Mouse (Mus musculus) c-Kit-positive CD71-positive TER-119-negative erythroid progenitor cells, embryonic 14.5 days (primary cell): ENCODE data around the gene Tnik.

Experiments used
- DNase-seq: peaks from one replicate; pipeline ENCODE4 v3.0.0-alpha.2; 2013; ENCODE audit warnings: low read depth

Tnik gene

GRCm38 (mm10) chr3:28721838-28722237 lies 458.8 kb downstream of the Tnik start:
- no peak for DNase-seq

- DNase-seq: no peak
Observed at GRCm38 (mm10) chr3:28722531-28722930, 459.5 kb downstream of the Tnik start.

- DNase-seq: no peak
Observed at GRCm38 (mm10) chr3:28723534-28723933, 460.5 kb downstream of the Tnik start.

GRCm38 (mm10) chr3:28725203-28725602 lies 462.2 kb downstream of the Tnik start:
- no peak for DNase-seq
